Mouse (Mus musculus): Measurements from ENCODE around the gene Mob3b. TPM values are rescaled to one million over a fixed set of nuclear protein-coding genes. Genes with fewer than 3 reads are reported as not detected.

The Mob3b gene
- polyA plus RNA-seq, 1 experiment from 2014 or later, result 11.1 TPM

- Histone ChIP-seq H3K9me3 (replicated peaks) (no peaks in the 10 kb centered on the region), H3K9ac (no peak overlapping the region), H3K4me1 (no peaks in the 10 kb centered on the region; the same call in 1 of the 2 replicates), H3K27me3 (no peaks in the 10 kb centered on the region), H3K4me2 (replicated peaks) (no peak overlapping the region), H3K27ac (replicated peaks) (no peak overlapping the region), H3K4me3 (replicated peaks) (no peak overlapping the region), H3K36me3 (no peaks in the 10 kb centered on the region)
- WGBS, result 69% methylated on average over 6 of the region's 6 CpGs
- ATAC-seq (ENCODE audit: insufficient number of reproducible peaks, low FRiP score, low TSS enrichment, low read depth), result no peak
Observed at GRCm38 (mm10) chr4:35127759-35128158, 29.5 kb downstream of the Mob3b start.

GRCm38 (mm10) chr4:35126776-35127175 is 30.5 kb downstream of the Mob3b start:
- no peaks in the 10 kb centered on the region for H3K36me3 ChIP-seq
- peaks cover 7% of the 10 kb centered on the region; the same call in 1 of the 2 replicates for H3K27me3 ChIP-seq
- peaks cover 4% of the 10 kb centered on the region; the same call in 1 of the 2 replicates for H3K4me1 ChIP-seq
- no peak overlapping the region for H3K4me2 ChIP-seq (replicated peaks)
- no peaks in the 10 kb centered on the region for H3K9me3 ChIP-seq (replicated peaks)
- H3K9ac ChIP-seq, result no peak overlapping the region
- H3K27ac ChIP-seq (replicated peaks), result no peak overlapping the region
- 83% methylated on average over 9 of the region's 9 CpGs for WGBS
- no peak for ATAC-seq (ENCODE audit: insufficient number of reproducible peaks, low FRiP score, low TSS enrichment, low read depth)
- no peak overlapping the region for H3K4me3 ChIP-seq (replicated peaks)

GRCm38 (mm10) chr4:35125299-35125777 is 31.9 kb downstream of the Mob3b start:
- no peak overlapping the region for H3K27ac ChIP-seq (replicated peaks)
- 15% methylated on average over 6 of the region's 6 CpGs for WGBS
- H3K4me1 ChIP-seq, result peaks cover 12% of the 10 kb centered on the region
- H3K36me3 ChIP-seq, result no peaks in the 10 kb centered on the region
- no peak overlapping the region for H3K9ac ChIP-seq
- H3K4me2 ChIP-seq (replicated peaks), result no peak overlapping the region
- no peaks in the 10 kb centered on the region for H3K9me3 ChIP-seq (replicated peaks)
- ATAC-seq (ENCODE audit: insufficient number of reproducible peaks, low FRiP score, low TSS enrichment, low read depth), result no peak
- H3K4me3 ChIP-seq (replicated peaks), result no peak overlapping the region
- peaks cover 7% of the 10 kb centered on the region; the same call in 1 of the 2 replicates for H3K27me3 ChIP-seq

- Histone ChIP-seq H3K4me2 (replicated peaks) (no peak overlapping the region), H3K9me3 (replicated peaks) (no peaks in the 10 kb centered on the region), H3K27me3 (peaks cover 7% of the 10 kb centered on the region; the same call in 1 of the 2 replicates), H3K9ac (no peak overlapping the region), H3K4me3 (replicated peaks) (no peak overlapping the region), H3K27ac (replicated peaks) (no peak overlapping the region), H3K4me1 (peaks cover 12% of the 10 kb centered on the region), H3K36me3 (no peaks in the 10 kb centered on the region)
- no peak for ATAC-seq (ENCODE audit: insufficient number of reproducible peaks, low FRiP score, low TSS enrichment, low read depth)
- WGBS, result 83% methylated on average over 11 of the region's 11 CpGs
Observed at GRCm38 (mm10) chr4:35124027-35124426, 33.3 kb downstream of the Mob3b start.

- WGBS, result 71% methylated on average over 5 of the region's 5 CpGs
Observed at GRCm38 (mm10) chr4:35123087-35123486, 34.2 kb downstream of the Mob3b start.

GRCm38 (mm10) chr4:35121060-35121459 is 36.2 kb downstream of the Mob3b start:
- peaks cover 7% of the 10 kb centered on the region; the same call in 1 of the 2 replicates for H3K27me3 ChIP-seq
- no peak overlapping the region for H3K27ac ChIP-seq (replicated peaks)
- H3K4me3 ChIP-seq (replicated peaks), result no peak overlapping the region
- H3K9me3 ChIP-seq (replicated peaks), result no peaks in the 10 kb centered on the region
- no peaks in the 10 kb centered on the region for H3K36me3 ChIP-seq
- WGBS, result 28% methylated on average over 12 of the region's 12 CpGs
- no peak for ATAC-seq (ENCODE audit: insufficient number of reproducible peaks, low FRiP score, low TSS enrichment, low read depth)
- peaks cover 12% of the 10 kb centered on the region for H3K4me1 ChIP-seq
- H3K9ac ChIP-seq, result no peak overlapping the region
- H3K4me2 ChIP-seq (replicated peaks), result no peak overlapping the region

More at GRCm38 (mm10) chr4:35123087-35123486, 34.2 kb downstream of the Mob3b start:
- Histone ChIP-seq H3K4me3 (replicated peaks) (no peak overlapping the region), H3K9me3 (replicated peaks) (no peaks in the 10 kb centered on the region), H3K27ac (replicated peaks) (no peak overlapping the region), H3K4me2 (replicated peaks) (no peak overlapping the region), H3K4me1 (peaks cover 12% of the 10 kb centered on the region), H3K36me3 (no peaks in the 10 kb centered on the region), H3K9ac (no peak overlapping the region), H3K27me3 (peaks cover 7% of the 10 kb centered on the region; the same call in 1 of the 2 replicates)
- ATAC-seq (ENCODE audit: insufficient number of reproducible peaks, low FRiP score, low TSS enrichment, low read depth), result no peak

GRCm38 (mm10) chr4:35120575-35120974 is 36.7 kb downstream of the Mob3b start:
- H3K36me3 ChIP-seq, result no peaks in the 10 kb centered on the region
- WGBS, result 72% methylated on average over 8 of the region's 8 CpGs
- H3K4me1 ChIP-seq, result peaks cover 12% of the 10 kb centered on the region
- peaks cover 7% of the 10 kb centered on the region; the same call in 1 of the 2 replicates for H3K27me3 ChIP-seq
- no peak for ATAC-seq (ENCODE audit: insufficient number of reproducible peaks, low FRiP score, low TSS enrichment, low read depth)
- no peak overlapping the region for H3K9ac ChIP-seq
- H3K9me3 ChIP-seq (replicated peaks), result no peaks in the 10 kb centered on the region
- H3K4me2 ChIP-seq (replicated peaks), result no peak overlapping the region
- H3K4me3 ChIP-seq (replicated peaks), result no peak overlapping the region
- H3K27ac ChIP-seq (replicated peaks), result no peak overlapping the region

- no peaks in the 10 kb centered on the region for H3K9me3 ChIP-seq (replicated peaks)
- H3K4me2 ChIP-seq (replicated peaks), result no peak overlapping the region
- ATAC-seq (ENCODE audit: insufficient number of reproducible peaks, low FRiP score, low TSS enrichment, low read depth), result no peak
- H3K9ac ChIP-seq, result no peak overlapping the region
- no peak overlapping the region for H3K4me3 ChIP-seq (replicated peaks)
- no peaks in the 10 kb centered on the region for H3K36me3 ChIP-seq
- 25% methylated on average over 4 of the region's 4 CpGs for WGBS
- peaks cover 7% of the 10 kb centered on the region; the same call in 1 of the 2 replicates for H3K27me3 ChIP-seq
- H3K27ac ChIP-seq (replicated peaks), result no peak overlapping the region
- H3K4me1 ChIP-seq, result peaks cover 12% of the 10 kb centered on the region
Observed at GRCm38 (mm10) chr4:35120159-35120558, 37.1 kb downstream of the Mob3b start.

GRCm38 (mm10) chr4:35118851-35119250 is 38.4 kb downstream of the Mob3b start:
- Histone ChIP-seq H3K27me3 (peaks cover 7% of the 10 kb centered on the region; the same call in 1 of the 2 replicates), H3K9me3 (replicated peaks) (no peaks in the 10 kb centered on the region), H3K4me3 (replicated peaks) (no peak overlapping the region), H3K4me1 (peaks cover 12% of the 10 kb centered on the region), H3K36me3 (no peaks in the 10 kb centered on the region), H3K4me2 (replicated peaks) (no peak overlapping the region), H3K9ac (no peak overlapping the region), H3K27ac (replicated peaks) (no peak overlapping the region)
- WGBS, result 68% methylated on average over 2 of the region's 2 CpGs
- no peak for ATAC-seq (ENCODE audit: insufficient number of reproducible peaks, low FRiP score, low TSS enrichment, low read depth)

- Histone ChIP-seq H3K4me2 (replicated peaks) (no peak overlapping the region), H3K4me3 (replicated peaks) (no peak overlapping the region), H3K27me3 (peaks cover 2% of the 10 kb centered on the region; the same call in 1 of the 2 replicates), H3K9ac (no peak overlapping the region), H3K36me3 (no peaks in the 10 kb centered on the region), H3K4me1 (peaks cover 18% of the 10 kb centered on the region), H3K9me3 (replicated peaks) (no peaks in the 10 kb centered on the region), H3K27ac (replicated peaks) (no peak overlapping the region)
- WGBS, result 87% methylated on average over 3 of the region's 3 CpGs
- ATAC-seq (ENCODE audit: insufficient number of reproducible peaks, low FRiP score, low TSS enrichment, low read depth), result no peak
Observed at GRCm38 (mm10) chr4:35117144-35117543, 40.1 kb downstream of the Mob3b start.

GRCm38 (mm10) chr4:35115933-35116332 is 41.4 kb downstream of the Mob3b start:
- ATAC-seq (ENCODE audit: insufficient number of reproducible peaks, low FRiP score, low TSS enrichment, low read depth), result no peak
- Histone ChIP-seq H3K36me3 (no peaks in the 10 kb centered on the region), H3K4me2 (replicated peaks) (no peak overlapping the region), H3K4me3 (replicated peaks) (no peak overlapping the region), H3K4me1 (peaks cover 9% of the 10 kb centered on the region), H3K9me3 (replicated peaks) (no peaks in the 10 kb centered on the region), H3K9ac (no peak overlapping the region), H3K27ac (replicated peaks) (no peak overlapping the region), H3K27me3 (no peaks in the 10 kb centered on the region)
- 61% methylated on average over 6 of the region's 6 CpGs for WGBS

GRCm38 (mm10) chr4:35114950-35115349 is 42.3 kb downstream of the Mob3b start:
- Histone ChIP-seq H3K4me3 (replicated peaks) (no peak overlapping the region), H3K9me3 (replicated peaks) (no peaks in the 10 kb centered on the region), H3K9ac (no peak overlapping the region), H3K36me3 (no peaks in the 10 kb centered on the region), H3K4me1 (peaks cover 7% of the 10 kb centered on the region; the same call in 1 of the 2 replicates), H3K27me3 (no peaks in the 10 kb centered on the region), H3K4me2 (replicated peaks) (no peak overlapping the region), H3K27ac (replicated peaks) (no peak overlapping the region)
- 83% methylated on average over 2 of the region's 2 CpGs for WGBS
- ATAC-seq (ENCODE audit: insufficient number of reproducible peaks, low FRiP score, low TSS enrichment, low read depth), result no peak

Data from embryonic facial prominence, embryonic 15.5 days (tissue).